Mouse (Mus musculus) embryonic fibroblast, embryonic 13.5 days (primary cell): ENCODE results near the gene Tns1. TPM values are rescaled to one million over a fixed set of nuclear protein-coding genes. Genes with fewer than 3 reads are reported as not detected.
A peak's percentile ranks its signal among the peaks of the same experiment; 100 is the strongest.

Experiments
- H3K27ac ChIP-seq: 2 replicates; pipeline ENCODE4 v1.5.1; 2012; ENCODE audit warnings: low read length, control low read depth, inconsistent platforms; ENCODE audit not compliant: insufficient read depth
- H3K4me1 ChIP-seq: 2 replicates; pipeline ENCODE4 v1.6.1; 2011; ENCODE audit warnings: low read length; ENCODE audit not compliant: control insufficient read depth, insufficient read depth
- H3K4me3 ChIP-seq: 2 replicates; pipeline ENCODE4 v1.5.1; 2011; ENCODE audit warnings: mild to moderate bottlenecking, control low read depth, low read length; ENCODE audit not compliant: insufficient read depth
- CTCF ChIP-seq: IDR thresholded peaks from 2 replicates; pipeline ENCODE4 v1.5.1; 2011; ENCODE audit warnings: mild to moderate bottlenecking, control low read depth, low read length, moderate library complexity, borderline replicate concordance; ENCODE audit not compliant: insufficient read depth
- POLR2A ChIP-seq: IDR thresholded peaks from 2 replicates; pipeline ENCODE4 v1.6.1; 2011; ENCODE audit warnings: low read depth, mild to moderate bottlenecking, control low read depth, low read length, moderate library complexity
- polyA plus RNA-seq: library from polyadenylated mRNA; stranded (reverse); fragments of >200 nt; gene quantifications from 2 replicates; pipeline ENCODE4 v1.2.4, GENCODE M21; 2011; ENCODE audit warnings: low read depth; ENCODE audit not compliant: missing spikeins, insufficient read length

Tns1 gene
- polyA plus RNA-seq, 1 experiment = 122 TPM

GRCm38 (mm10) chr1:73933146-73933490 is 191.1 kb downstream of the Tns1 start:
- no peak for TF ChIP-seq CTCF
- TF ChIP-seq POLR2A = no peak
- H3K27ac ChIP-seq = peak overlapping the region; percentile 11; the same call in 1 of the 2 replicates
- H3K4me1 ChIP-seq = no peaks in the 10 kb centered on the region; the same call in 1 of the 2 replicates
- H3K4me3 ChIP-seq = no peak overlapping the region

DNA sequence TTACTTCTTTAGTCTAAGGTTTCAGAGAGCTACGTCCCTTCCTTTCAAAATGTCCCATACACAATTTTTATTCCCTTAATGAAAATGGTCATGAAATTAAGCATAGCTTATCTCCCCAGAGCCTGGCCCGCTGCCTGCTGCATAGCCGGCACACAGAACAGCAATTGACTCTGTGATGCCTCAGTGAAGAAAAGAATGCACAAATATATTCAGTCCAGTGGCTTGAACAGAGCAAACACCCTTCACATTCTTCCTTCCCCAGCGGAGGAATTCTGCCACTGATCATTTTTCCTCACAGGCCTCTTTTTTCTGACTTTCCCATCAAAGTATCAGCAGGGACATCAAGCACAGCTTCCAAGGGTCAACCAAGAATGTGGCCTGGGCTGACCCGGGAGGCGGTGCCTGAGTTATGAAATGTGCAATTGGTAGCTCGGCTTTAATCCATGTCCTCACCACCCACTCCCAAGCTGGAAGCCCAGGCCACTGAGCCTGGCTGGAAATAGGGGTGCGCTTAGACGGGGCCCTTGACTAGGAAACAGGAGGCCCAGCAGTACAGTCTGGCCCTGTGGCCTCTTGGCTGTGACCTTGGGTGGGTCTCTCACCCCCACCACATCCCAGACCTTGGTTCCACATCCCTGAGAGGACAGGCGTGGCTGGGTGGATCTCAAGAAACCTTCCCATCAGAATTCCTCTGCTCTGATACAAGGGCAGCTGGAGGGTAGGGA is 191.7 kb downstream of the Tns1 start:
- H3K4me3 ChIP-seq = no peak overlapping the region
- TF ChIP-seq CTCF = no peak
- no peak for TF ChIP-seq POLR2A
- no peaks in the 10 kb centered on the region; the same call in 1 of the 2 replicates for H3K4me1 ChIP-seq
- peak overlapping the region; percentile 11; the same call in 1 of the 2 replicates for H3K27ac ChIP-seq

DNA sequence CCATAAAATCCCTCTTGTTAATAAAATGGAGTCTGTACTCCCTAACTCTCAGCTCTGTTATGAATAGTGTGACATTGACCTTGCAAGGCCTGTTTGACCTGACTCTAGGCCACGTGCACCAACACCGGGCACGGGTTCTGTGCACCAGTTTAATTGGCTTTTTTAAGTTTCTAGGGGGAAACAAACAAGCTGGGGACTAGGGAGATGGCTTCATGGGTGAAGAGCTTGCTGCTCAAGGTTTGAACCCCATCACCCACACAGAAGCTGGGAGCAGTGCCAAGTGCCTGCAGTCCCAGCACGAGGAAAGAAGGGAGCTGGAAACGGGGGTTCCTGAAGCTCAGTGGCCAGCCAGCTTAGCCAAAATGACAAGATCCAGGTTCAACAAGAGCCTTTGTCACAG is 192.4 kb downstream of the Tns1 start:
- Histone ChIP-seq H3K27ac (no peak overlapping the region), H3K4me3 (no peak overlapping the region), H3K4me1 (no peaks in the 10 kb centered on the region; the same call in 1 of the 2 replicates)
- TF ChIP-seq CTCF (no peak), POLR2A (no peak)

- no peak for TF ChIP-seq CTCF
- no peak for TF ChIP-seq POLR2A
- H3K4me3 ChIP-seq = no peak overlapping the region
- H3K27ac ChIP-seq = no peak overlapping the region
- no peaks in the 10 kb centered on the region; the same call in 1 of the 2 replicates for H3K4me1 ChIP-seq
These were observed 193.7 kb downstream of the Tns1 start for GRCm38 (mm10) chr1:73930411-73931134.

DNA sequence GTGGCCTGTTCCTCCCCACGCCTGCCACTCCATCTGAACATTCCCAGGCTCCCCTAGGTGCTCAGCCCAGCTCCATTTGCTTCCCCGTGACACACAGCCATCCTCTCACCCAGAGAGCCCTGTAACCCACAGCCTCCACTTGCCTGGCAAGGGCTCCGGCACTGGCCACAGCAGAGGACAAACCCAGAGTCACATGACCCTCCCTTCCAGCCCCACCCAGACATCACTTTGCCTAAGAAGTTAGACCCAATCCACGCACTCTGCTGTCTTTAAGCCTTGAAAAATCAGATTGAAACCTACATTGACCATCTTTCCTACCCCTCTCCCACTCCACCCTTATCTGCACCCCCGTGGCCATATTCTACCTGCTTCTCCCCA is 194.3 kb downstream of the Tns1 start:
- TF ChIP-seq CTCF = no peak
- TF ChIP-seq POLR2A = no peak
- H3K4me3 ChIP-seq = no peak overlapping the region
- no peak overlapping the region for H3K27ac ChIP-seq
- no peaks in the 10 kb centered on the region; the same call in 1 of the 2 replicates for H3K4me1 ChIP-seq

DNA sequence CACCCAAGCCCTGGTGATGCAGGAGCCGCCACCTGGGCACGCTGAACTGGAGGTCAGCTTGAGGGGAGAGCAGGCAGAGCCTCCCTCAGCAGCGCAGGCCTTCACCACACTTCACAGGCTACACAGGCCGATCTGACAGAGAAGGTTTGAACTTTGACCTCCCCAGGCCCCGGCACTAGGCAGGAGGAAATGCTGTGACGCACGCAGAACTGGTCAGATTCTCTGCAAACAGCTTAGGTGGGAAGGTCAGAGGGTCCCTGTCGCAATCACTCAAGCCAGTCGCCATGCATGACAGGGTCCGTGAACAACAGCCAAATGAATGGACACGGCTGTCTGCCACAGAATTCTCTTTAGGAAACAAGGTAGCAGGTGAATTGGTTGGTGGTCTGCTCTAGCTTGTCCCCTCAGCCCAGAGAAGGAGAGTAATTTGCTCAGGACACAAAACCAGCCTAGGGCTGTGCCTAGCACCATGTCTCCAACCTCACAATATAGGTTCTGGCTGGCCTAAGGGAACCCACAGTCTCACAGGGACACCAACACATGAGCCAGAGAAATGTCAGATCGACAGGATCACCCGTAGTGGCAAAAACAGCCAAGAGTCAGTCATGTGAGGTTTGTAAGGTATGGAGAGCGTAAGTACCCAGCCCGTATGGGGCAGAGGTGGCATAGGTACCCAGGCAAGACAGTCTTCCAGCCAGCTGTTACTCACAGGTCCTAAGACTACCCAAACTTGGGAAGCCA is 194.9 kb downstream of the Tns1 start:
- Histone ChIP-seq H3K27ac (no peak overlapping the region), H3K4me1 (no peaks in the 10 kb centered on the region; the same call in 1 of the 2 replicates), H3K4me3 (no peak overlapping the region)
- TF ChIP-seq CTCF = no peak
- no peak for TF ChIP-seq POLR2A

GRCm38 (mm10) chr1:73928385-73928784 is 195.9 kb downstream of the Tns1 start:
- no peak overlapping the region for H3K27ac ChIP-seq
- H3K4me3 ChIP-seq = no peak overlapping the region
- TF ChIP-seq POLR2A (no peak), CTCF (no peak)
- H3K4me1 ChIP-seq = no peaks in the 10 kb centered on the region; the same call in 1 of the 2 replicates

GRCm38 (mm10) chr1:73927819-73928218 is 196.4 kb downstream of the Tns1 start:
- TF ChIP-seq POLR2A (no peak), CTCF (no peak)
- no peak overlapping the region for H3K4me3 ChIP-seq
- H3K27ac ChIP-seq = no peak overlapping the region
- H3K4me1 ChIP-seq = no peaks in the 10 kb centered on the region; the same call in 1 of the 2 replicates

DNA sequence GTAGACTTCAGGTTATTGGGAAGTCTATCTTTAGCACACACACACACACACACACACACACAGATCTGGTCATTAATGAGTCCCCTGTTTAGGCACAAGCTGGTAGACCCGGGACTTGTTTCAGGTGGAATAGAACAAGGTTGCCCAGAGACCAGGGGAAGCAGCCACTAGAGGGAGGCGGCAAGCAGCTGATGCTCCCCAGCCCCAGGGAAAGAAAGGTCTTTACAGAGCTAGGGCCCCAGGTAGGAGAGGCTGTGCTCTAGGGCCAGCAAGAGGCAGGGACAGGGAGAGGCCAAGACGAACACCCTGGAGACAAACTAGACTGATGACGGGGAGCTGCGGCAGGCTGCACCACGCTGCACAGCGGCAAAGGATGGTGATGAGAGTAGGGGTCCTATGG is 198.0 kb downstream of the Tns1 start:
- peak; percentile 54; the same call in 1 of the 2 replicates for TF ChIP-seq CTCF
- TF ChIP-seq POLR2A = no peak
- H3K27ac ChIP-seq = no peak overlapping the region
- H3K4me1 ChIP-seq = no peaks in the 10 kb centered on the region; the same call in 1 of the 2 replicates
- no peak overlapping the region for H3K4me3 ChIP-seq
